Mouse (Mus musculus) CH12.LX (cell line): ENCODE measurements around the gene Gm39566.

ENCODE experiments used
- CTCF ChIP-seq, 2 experiments: IDR thresholded peaks in 1 of 2; conservative IDR thresholded peaks in 1 of 2; 2 replicates each; pipeline ENCODE4 v1.5.1; 2011 to 2012; ENCODE audit warnings: low read depth in 2 of 2, low read length in 2 of 2, improper control_type of control experiment in 1 of 2, inconsistent platforms in 1 of 2, mild to moderate bottlenecking in 1 of 2, moderate library complexity in 1 of 2
- POLR2A ChIP-seq: IDR thresholded peaks from 2 replicates; pipeline ENCODE4 v1.6.1; 2011; ENCODE audit warnings: low read depth, mild to moderate bottlenecking, improper control_type of control experiment, low read length

DNA sequence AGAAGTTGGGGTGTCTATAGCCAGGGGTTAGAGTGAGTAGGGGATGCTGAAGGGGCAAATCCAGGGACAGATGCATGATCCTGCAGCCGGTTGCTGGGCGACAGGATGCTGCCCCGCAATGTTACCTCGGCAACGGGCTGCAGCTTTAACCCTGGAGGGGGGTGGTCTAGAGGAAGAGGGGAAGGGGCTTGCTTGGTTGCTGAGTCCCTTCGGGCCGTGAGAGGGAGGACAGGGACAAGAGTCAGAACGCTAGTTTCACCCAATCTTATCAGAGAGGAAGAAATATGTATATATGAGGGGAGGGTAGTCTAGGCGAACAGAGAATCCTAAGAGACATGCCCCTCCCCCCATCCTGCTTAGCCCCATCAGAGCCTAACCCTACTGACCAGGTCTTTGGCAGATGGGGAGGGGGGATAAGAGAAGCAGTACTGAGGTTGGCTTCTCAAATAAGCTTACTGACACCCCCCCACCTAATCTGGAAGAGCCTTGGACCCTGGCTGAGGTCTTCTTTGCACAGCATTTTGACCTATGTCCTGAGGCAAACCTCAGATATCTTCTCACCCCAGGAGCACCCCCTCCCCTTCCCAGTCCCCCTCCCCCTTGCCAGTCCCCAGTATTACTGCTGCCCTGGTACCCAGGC is 20.3 kb upstream of the Gm39566 start:
- no peak for TF ChIP-seq CTCF (conservative IDR thresholded peaks at IDR 0.05 in 1 of 2, IDR thresholded peaks at IDR 0.05 in 1 of 2; ENCODE audit: low read depth in 2 of 2, low read length in 2 of 2)
- no peak for TF ChIP-seq POLR2A
